Mouse (Mus musculus): ENCODE results near the gene Lmf2. TPM values are rescaled to one million over a fixed set of nuclear protein-coding genes. Genes with fewer than 3 reads are reported as not detected.

Lmf2 gene
- total RNA-seq, 2 experiments from 2014 or later, result 38.6 to 41.9 TPM

GRCm38 (mm10) chr15:89315190-89315731, 40.2 kb downstream of the Lmf2 start, which contains the start of gene Sbf1:
Gene Sbf1 (minus strand): TSS chr15:89315311.
- peak; percentile 99 for DNase-seq

GRCm38 (mm10) chr15:89314511-89315189, 40.8 kb downstream of the Lmf2 start:
- peak; percentile 37 for DNase-seq

- DNase-seq, result no peak
These were observed 41.4 kb downstream of the Lmf2 start for GRCm38 (mm10) chr15:89314107-89314506.

- no peak for DNase-seq
These were observed 42.1 kb downstream of the Lmf2 start for GRCm38 (mm10) chr15:89313359-89313758.

- no peak for DNase-seq
These were observed 45.4 kb downstream of the Lmf2 start for GRCm38 (mm10) chr15:89309962-89310498.

- no peak for DNase-seq
These were observed 46.9 kb downstream of the Lmf2 start for GRCm38 (mm10) chr15:89308406-89309139.

- DNase-seq, result no peak
These were observed 48.0 kb downstream of the Lmf2 start for GRCm38 (mm10) chr15:89307461-89307860.

- no peak for DNase-seq
These were observed 49.5 kb downstream of the Lmf2 start for GRCm38 (mm10) chr15:89305966-89306365.

Small RNAs within 50 kb of the gene (microRNA-seq; reads per million reads assigned to microRNA genes)
- not detected for gene Mir6959

Other genes starting within 250 kb of the Lmf2 start
- 10 to 100 TPM; 13.5 to 18.6 TPM for gene Tubgcp6, start 232.5 kb downstream of the Lmf2 start, total RNA-seq (2021)
- gene Hdac10, start 227.0 kb downstream of the Lmf2 start, total RNA-seq (2021), result 10 to 100 TPM; 10.5 to 17.8 TPM
- gene Mapk12, start 215.0 kb downstream of the Lmf2 start, total RNA-seq (2021), result 10 to 100 TPM; 10.1 to 19.3 TPM
- gene Mapk11, start 206.0 kb downstream of the Lmf2 start, total RNA-seq (2021), result 1 to 10 TPM; 5.1 to 7.3 TPM
- 100 to 1,000 TPM in 1 of 2 experiments, 10 to 100 TPM in 1; 96.8 to 105 TPM for gene Plxnb2, start 174.9 kb downstream of the Lmf2 start, total RNA-seq (2021)
- gene Dennd6b, start 159.2 kb downstream of the Lmf2 start, total RNA-seq (2021), result 1 to 10 TPM; 4.7 to 7.4 TPM
- gene Ppp6r2, start 144.1 kb downstream of the Lmf2 start, total RNA-seq (2021), result 10 to 100 TPM; 41.8 to 52.0 TPM
- 10 to 100 TPM; 80.3 to 85.7 TPM for gene Sbf1, start 40.3 kb downstream of the Lmf2 start, total RNA-seq (2021)
- not detected for gene Adm2, start 32.9 kb downstream of the Lmf2 start, total RNA-seq (2021)
- 1 to 10 TPM; 1.8 to 3.3 TPM for gene Miox, start 21.3 kb downstream of the Lmf2 start, total RNA-seq (2021)
- gene Ncaph2, start 60 bp upstream of the Lmf2 start, total RNA-seq (2021), result 100 to 1,000 TPM in 1 of 2 experiments, 10 to 100 TPM in 1; 89.2 to 103 TPM
- 10 to 100 TPM; 34.7 to 43.7 TPM for gene Sco2, start 18.2 kb upstream of the Lmf2 start, total RNA-seq (2021)
- gene Tymp, start 21.4 kb upstream of the Lmf2 start, total RNA-seq (2021), result 1 to 10 TPM; 3.4 to 9.8 TPM
- gene Odf3b, start 23.6 kb upstream of the Lmf2 start, total RNA-seq (2021), result 1 to 10 TPM; 1.4 to 1.5 TPM
- gene Klhdc7b, start 29.3 kb upstream of the Lmf2 start, total RNA-seq (2021), result under 1 TPM in 1 of 2 experiments, not detected in 1; 0.06 TPM
- gene Syce3, start 54.8 kb upstream of the Lmf2 start, total RNA-seq (2021), result not detected
- 100 to 1,000 TPM; 554 to 660 TPM for gene Cpt1b, start 70.2 kb upstream of the Lmf2 start, total RNA-seq (2021)
- 1 to 10 TPM; 2.5 to 3.5 TPM for gene C730034F03Rik, start 73.9 kb upstream of the Lmf2 start, total RNA-seq (2021)
- 1 to 10 TPM; 5.6 to 9.2 TPM for gene Gm44502, start 74.0 kb upstream of the Lmf2 start, total RNA-seq (2021)
- 100 to 1,000 TPM; 106 to 128 TPM for gene Chkb, start 74.2 kb upstream of the Lmf2 start, total RNA-seq (2021)
- gene Mapk8ip2, start 98.3 kb upstream of the Lmf2 start, total RNA-seq (2021), result 10 to 100 TPM in 1 of 2 experiments, 1 to 10 TPM in 1; 6.9 to 12.7 TPM
- 10 to 100 TPM; 26.6 to 29.5 TPM for gene Arsa, start 121.8 kb upstream of the Lmf2 start, total RNA-seq (2021)
- gene Shank3, start 144.0 kb upstream of the Lmf2 start, total RNA-seq (2021), result 10 to 100 TPM; 54.1 to 67.5 TPM
- gene Acr, start 212.7 kb upstream of the Lmf2 start, total RNA-seq (2021), result under 1 TPM; 0.45 to 0.76 TPM
- gene Rabl2, start 236.3 kb upstream of the Lmf2 start, total RNA-seq (2021), result 10 to 100 TPM in 1 of 2 experiments, 1 to 10 TPM in 1; 9.2 to 11.1 TPM

Measured in adrenal gland, postnatal 10 days (tissue).